Mouse (Mus musculus) G1E (cell line): ENCODE measurements at regions not wholly inside any gene's neighbourhood (a gene's known extent, or its start where the extent isn't known, plus 50 kb on each side); places are given as distances from the start of the nearest gene placed in this dataset.

ENCODE experiments used
- CTCF ChIP-seq: IDR thresholded peaks from 2 replicates; pipeline ENCODE4 v1.5.1; 2012; ENCODE audit warnings: low read depth, low read length, inconsistent platforms, mixed read lengths
- GATA1 ChIP-seq: IDR thresholded peaks from 2 replicates; pipeline ENCODE4 v1.6.1; 2012; ENCODE audit warnings: borderline replicate concordance, low read length, inconsistent platforms, mixed read lengths
- POLR2AphosphoS5 ChIP-seq: IDR thresholded peaks from 2 replicates; pipeline ENCODE4 v1.6.1; 2012; ENCODE audit warnings: low read depth, low read length, inconsistent platforms; ENCODE audit not compliant: insufficient replicate concordance
- TAL1 ChIP-seq: conservative IDR thresholded peaks from 2 replicates; pipeline ENCODE4 v1.6.1; 2012; ENCODE audit warnings: low read depth, low read length, inconsistent platforms, mixed read lengths

- TF ChIP-seq CTCF = no peak
- TF ChIP-seq POLR2AphosphoS5 = no peak
- TF ChIP-seq GATA1 = no peak
- TF ChIP-seq TAL1 = no peak
Measured at GRCm38 (mm10) chr12:13677266-13677665, 408.3 kb downstream of the Nbas start.
